Mouse (Mus musculus): ENCODE results near the gene Arhgap22.

Arhgap22 gene

DNA sequence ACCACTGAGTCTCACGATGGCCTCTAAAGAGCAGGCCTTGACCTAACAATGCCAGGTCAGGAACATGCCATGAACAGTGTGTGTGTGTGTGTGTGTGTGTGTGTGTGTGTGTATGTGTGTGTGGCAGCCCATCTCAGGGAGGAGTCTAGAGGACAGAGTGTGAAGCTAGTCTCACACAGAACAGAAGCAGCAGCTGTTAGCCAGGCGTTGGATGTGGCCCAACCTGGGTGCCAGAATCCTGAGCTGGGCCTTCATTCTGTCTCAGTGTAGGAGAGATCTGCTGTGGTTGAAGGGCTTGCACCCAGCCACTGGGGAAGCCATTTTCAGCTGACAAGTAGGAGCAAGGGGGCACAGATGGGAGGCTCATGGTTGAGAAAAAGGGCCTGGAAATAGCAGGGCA is 64.5 kb downstream of the Arhgap22 start:
- no peak for DNase-seq (ENCODE audit: low spot score in 2 of 2)

DNA sequence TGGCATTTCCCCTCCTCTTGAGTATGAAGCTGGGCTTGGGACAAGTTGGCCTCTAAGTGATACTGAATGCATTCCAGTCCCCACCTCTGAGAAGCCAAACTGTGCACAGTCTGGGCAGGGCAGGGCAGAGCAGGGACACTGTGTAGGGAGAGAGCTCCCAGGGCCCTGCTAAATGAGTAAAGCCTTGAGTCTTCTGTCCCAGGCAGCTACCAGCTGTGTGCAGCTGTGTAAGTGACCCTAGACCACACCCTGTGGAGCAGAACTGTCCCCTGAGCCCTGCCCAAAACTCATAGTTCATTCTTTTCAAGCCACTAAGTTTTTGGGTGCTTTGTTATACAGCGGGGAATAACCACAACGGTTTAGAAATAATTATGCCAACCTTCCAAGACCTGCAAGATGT is 67.1 kb downstream of the Arhgap22 start:
- no peak for DNase-seq (ENCODE audit: low spot score in 2 of 2)

DNA sequence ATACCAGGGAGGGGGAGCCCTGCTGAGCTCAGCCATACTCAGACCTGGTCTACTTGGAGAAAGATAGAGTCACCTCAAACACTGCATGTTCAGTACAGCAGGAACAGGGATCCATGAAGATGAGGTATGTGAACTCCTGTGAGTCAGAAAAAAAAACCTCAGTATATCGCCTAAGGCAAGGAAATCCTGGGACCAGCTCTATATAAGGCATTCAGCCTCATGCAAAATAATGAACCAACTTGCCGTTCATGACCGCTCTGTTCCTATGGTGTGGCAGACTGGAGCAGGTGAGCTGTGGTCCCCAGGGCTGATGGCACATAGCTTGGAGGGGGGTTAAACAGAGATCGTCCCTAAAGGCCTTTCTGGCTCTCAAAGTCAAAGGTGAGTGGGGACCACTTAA is 68.6 kb downstream of the Arhgap22 start:
- no peak for DNase-seq (ENCODE audit: low spot score in 2 of 2)

DNA sequence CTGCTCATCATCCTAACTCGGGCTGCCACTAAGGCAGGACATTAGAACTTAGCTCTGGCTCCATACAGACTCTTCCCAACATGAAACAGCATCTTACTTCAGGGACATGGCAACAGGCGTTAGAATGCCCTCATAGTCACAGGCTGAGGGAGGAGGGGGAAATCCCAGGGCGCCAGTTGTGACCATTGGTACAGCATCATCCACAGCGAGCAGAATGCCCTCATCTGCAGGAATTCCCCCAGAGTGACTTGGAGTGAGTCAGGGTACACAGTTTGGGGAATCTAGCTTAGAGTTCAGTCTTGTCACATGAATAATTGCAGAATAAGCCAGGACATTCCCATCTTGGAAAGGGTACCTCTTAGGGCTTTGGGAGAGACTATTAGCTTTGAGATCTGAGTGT is 74.1 kb downstream of the Arhgap22 start:
- no peak for DNase-seq (ENCODE audit: low spot score in 2 of 2)

DNA sequence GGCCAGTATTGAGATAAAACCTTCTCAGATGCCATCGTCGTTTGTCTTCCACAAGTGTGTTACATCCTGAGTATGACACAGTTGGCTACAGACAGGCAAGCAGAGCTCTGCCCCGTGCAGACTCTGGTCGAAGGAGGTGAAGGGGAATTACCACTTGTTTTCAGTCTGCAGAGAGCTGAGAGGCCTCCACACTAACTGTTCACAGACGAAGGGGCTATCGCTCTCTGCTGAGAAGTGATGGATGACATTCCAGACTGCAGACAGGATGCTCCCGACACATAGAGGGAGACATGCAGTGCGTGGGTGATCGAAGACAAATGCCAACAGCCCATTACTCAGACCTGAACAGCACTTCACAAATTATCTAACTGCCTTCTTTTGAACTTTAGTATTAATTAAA is 76.2 kb downstream of the Arhgap22 start:
- no peak for DNase-seq (ENCODE audit: low spot score in 2 of 2)

DNA sequence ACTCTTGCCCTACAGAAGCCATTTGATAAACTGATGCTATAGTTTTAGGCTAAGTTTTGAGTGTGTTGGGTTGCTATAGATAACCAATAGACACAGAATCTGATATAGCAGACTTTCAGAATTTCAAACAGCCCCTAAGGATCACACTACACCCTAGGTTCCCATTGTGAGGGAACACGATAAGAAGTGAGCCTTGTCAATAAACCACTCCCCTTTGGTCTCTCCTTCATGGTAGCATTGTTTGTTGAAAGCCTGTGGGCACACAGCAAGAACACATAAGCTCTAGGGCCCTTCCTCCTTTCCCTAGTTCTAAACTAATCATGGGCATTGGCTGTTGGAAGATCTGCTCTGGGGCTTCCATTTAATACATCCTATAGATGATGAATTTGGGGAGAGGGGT is 80.7 kb downstream of the Arhgap22 start:
- no peak for DNase-seq (ENCODE audit: low spot score in 2 of 2)

DNA sequence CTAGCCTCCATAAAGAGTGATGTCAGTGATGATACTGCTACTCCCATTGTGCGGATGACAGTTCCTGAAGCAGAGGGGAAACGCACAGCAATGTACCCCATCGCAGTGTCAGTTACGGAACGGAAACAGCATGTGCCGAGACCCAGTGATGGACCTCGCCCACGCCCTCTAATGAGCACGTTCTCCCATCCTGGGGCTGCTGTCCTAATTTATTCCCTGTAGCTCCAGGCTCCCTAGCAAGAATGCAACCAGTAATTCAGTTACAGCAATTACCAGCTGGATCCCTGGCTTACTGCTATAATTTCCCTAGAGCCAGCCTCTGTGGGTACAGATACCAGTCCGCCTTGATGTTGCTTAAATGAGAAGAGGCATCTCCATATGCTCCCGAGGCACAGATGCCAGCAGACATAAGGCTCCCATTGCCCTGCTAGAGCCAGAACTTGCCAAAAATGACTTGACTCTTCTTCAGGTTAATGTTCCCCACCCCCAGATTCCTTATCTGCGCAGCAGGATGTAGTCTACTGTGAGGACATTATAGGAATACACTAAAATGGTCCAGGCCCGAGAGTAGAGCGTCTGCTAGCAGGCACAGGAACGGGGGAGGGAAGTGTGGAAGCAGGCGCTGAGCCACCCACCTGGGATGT is 83.0 kb downstream of the Arhgap22 start:
- DNase-seq (ENCODE audit: low spot score in 2 of 2), result peak; percentile 79 to 85

DNA sequence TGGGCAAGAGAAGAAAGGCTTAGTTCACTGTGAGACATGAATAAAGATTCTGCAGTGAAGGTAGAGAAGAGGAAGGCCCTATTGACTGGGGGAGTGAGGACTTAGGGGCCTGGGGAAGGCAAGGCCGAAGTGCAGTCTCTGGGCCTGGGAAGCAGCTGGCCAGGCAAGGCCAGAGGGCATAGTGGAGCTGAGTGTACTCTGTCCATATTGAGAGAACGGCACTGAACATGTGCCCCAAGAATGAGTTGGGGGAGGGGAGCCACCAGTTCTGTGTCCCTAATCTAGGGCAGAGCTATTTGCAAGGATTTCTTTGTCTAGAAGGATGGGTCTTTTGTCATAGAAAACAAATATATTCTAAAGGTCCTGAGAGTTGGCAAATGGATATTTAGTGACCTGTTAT is 86.8 kb downstream of the Arhgap22 start:
- no peak for DNase-seq (ENCODE audit: low spot score in 2 of 2)

DNA sequence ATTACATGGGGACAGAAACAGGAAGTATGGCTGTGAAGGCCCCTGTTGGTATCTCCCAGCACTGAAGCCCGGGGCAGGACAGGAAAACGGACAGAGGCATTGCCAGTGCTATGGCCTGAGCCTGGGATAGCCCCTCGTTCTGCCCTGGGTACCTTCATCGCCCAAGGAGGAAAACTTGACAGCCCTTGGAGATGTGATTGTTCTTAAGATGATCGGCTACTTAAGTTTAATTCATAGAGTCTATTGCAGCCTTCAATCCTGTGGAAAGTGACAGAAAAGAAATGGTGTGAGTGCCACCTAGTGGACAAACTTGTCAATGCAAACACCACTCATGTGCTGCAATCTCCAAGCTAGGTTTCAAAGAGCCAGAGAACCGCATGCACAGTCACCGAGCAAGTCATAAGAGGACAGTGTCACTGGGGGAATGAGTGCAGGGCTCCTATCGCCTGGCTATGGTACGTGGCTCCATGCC is 89.6 kb downstream of the Arhgap22 start:
- peak; percentile 63 to 71 for DNase-seq (ENCODE audit: low spot score in 2 of 2)

DNA sequence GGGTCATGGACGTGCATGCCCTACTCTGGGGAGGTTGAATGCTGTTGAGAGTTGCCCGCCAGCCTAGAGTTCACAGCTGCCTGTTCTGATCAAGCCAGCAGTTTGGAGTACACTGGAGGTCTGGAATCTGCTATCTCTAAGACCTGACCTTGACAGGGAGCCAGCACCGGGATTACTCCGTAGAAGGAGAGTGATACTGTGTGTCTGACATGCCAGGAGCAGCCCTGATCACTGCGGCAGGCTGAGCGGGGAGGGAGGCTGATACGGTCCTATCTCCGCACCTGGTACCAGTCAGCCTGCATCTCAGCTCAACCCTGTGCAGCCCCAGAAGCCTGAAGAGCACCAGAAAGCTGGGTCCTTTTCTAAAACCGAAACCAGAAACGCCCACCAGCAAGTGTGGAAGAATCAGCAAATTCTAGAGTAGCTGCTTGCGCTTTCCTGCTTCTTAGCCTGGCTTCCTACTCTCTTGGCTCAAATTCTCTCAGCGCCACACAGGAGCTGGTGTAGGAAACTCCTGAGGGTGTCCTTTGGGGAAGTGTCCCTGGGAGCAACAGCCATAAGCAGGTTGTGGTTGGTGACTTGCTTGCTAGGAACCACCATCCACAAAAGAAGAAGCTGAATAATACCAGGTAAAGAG is 91.9 kb downstream of the Arhgap22 start:
- DNase-seq (ENCODE audit: low spot score in 2 of 2), result peak in 1 of 2 experiments; percentile 25

DNA sequence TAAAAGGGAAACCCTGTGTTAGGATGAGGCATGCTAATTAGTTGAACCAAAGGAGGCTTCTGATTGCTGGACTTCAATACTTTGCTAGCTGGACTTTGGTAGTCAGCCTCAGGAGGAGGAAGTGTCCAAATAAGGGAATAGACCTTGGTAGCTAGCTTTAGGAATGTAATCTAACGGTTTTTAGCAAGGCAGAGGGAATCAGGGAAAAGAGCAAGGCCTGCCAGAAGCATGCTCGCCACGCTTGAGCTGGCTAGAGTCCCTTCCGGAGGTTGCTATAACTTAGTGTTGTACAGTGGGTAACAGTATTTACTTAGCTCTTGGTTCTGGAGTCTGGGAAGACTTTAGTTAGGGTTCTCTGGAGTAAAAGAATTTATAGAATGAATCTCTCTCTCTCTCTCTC is 96.9 kb downstream of the Arhgap22 start:
- DNase-seq (ENCODE audit: low spot score in 2 of 2), result no peak

DNA sequence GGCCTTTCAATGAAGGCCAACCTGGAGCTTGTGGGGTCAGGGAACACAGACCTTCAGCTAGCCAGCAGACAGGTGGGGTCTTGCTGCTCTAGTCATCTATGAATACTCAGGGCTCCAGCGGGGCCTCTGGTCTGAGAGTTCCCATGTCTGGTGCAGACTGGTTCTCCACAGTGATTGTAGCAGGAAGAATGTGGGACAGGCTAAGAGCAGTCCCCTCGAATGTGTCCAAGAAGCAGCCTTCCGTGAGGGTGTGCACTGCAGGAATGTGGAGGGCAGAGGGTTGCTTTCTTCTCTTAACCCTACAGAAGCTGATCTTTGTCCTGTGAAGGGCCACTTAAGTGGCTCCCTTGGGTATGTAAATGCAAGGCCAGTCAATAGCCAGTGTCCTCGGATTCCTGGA is 98.5 kb downstream of the Arhgap22 start:
- no peak for DNase-seq (ENCODE audit: low spot score in 2 of 2)

DNA sequence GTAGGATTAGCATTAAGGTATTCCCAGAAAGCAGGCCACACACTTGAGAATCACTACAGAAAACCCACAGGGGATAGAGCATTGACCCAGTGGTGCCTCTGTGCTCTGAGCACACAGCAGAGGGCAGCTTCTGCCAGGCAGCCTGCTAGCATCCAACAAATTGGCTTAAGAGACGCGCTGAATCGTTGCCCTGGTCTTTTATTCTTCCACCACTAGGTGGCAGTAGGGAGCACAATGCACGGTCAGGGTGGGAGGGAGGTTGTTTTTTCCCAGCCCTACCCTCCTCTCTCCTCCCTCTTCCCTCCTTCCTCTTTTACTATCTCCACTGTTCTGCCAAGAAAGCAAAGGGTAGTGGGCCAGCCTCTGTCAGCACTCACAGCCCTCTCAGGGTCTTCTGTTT is 99.8 kb downstream of the Arhgap22 start:
- no peak for DNase-seq (ENCODE audit: low spot score in 2 of 2)

DNA sequence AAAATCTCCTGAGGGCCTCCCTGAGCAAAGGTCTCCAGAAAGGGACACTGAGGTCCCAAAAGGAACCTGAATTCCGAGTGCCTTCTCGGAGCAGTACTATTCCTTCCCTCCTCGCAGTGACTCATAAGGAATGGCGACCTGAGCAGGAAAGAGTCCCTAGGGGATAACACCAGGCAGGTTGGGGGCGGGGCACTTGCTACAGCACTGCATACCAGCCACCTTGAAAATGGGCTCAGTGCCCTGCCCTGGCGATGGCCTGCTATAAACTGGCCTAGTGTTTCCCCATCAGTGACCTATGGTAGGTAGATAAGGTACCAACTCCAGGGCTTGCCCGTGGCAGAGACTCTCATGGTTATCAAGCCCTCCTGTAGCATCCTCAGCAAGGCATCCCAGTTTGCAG is 100.3 kb downstream of the Arhgap22 start:
- no peak for DNase-seq (ENCODE audit: low spot score in 2 of 2)

DNA sequence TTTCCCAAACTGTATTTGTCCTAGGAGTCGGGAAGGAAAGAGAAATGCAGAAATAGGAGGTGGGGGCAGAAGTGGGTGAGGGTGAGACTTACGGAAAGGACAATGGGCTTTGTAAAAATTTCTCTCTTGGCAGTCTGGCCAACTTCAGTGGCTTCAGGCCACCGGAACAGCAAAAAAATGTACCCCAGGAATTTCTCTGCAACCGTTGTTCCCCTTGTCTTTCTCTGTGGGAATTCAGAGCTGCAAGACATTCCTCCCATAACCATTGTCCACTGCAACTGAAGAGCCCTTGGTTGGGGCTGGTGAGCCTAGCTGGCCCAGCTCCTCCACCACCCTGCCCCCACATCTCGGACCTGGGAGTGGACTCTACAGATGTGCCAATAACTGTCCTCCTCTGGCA is 101.3 kb downstream of the Arhgap22 start:
- DNase-seq (ENCODE audit: low spot score in 2 of 2), result no peak

DNA sequence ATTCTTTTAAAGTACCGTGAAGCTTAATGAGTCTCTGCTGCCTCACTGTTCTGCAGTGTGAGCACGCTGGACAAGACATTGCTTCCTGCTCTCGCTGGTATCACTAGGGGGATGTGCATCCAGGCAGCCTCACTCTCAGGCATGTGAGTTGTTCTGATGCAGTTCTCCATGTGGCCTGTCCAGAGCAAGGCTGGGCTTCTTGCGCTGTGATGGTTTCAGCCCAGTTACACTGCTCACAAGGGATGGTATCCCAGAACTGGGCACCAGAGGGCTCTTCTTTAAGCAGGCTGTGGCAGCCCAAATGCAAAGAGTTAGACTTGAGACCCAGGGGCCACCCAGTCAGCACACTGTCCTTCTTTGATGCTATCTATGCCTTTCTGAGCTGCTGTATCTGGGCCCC is 101.9 kb downstream of the Arhgap22 start:
- DNase-seq (ENCODE audit: low spot score in 2 of 2), result no peak

DNA sequence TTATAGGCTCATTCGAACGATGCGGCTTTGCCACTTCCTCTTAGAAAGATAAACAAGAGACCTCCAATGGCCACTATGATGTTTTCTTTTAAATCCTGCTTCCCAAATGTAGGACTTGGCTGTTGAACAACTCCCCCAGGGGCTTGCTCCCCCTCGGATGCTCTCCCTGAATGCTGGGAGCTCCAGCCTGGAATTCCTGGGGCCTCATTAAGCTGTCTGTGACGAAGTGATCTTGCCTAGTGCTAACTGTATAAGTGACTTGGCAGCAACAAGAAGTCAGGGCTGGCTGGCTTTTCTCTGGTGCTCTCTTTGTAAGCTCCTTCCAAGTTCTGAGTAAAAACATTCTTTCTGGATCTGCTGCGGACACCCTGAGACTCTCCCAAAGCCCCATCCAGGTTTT is 104.1 kb downstream of the Arhgap22 start:
- DNase-seq (ENCODE audit: low spot score in 2 of 2), result no peak

DNA sequence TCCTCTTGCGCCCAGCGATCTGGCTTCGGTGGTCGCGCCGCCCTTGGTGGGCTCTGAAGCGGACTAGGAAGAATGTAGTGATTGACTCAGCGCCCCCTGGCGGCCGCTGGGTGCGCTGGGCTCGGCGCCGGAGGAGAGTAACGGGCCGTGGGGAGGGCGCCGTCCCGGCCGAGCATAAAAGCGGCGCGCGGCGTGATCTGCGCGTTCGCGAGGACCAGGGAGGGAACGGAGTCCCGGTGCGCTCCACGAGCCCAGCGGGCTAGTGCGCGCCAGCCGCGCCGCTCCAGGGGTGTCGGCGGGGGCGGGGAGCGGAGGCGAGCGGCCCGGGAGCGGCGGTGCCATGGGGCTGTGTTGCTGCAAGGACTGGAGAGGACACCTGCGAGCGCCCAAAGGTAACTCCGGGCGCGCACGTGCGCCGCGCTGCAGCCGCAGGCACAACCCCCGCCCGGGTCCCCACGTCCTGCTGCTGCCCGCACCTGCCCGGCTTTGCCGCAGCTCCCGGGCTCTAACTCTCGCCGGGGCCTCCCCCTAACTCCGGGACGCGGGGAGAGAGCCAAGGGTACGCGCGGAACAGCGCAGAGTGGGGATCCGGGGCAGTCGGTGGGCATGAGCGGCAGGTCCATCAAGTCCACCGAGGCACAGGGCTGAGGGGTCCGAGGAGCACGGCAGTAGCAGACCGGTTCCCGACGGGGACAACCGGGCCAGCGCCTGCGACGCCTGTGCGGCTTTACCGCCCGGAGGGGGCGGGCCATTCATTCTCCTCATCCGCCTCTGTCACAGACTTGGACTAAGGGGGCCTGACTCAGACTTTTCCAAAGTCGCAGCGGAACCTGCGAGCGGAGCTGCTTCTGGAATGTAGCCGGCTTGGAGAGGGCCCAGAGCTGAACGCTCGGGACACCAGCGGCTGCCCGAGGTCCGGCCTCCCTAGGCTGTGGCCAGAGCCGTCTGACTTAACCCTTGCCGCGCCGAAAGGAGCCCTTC is 106.0 kb downstream of the Arhgap22 start:
- DNase-seq (ENCODE audit: low spot score in 2 of 2), result peak in 1 of 2 experiments; percentile 23

DNA sequence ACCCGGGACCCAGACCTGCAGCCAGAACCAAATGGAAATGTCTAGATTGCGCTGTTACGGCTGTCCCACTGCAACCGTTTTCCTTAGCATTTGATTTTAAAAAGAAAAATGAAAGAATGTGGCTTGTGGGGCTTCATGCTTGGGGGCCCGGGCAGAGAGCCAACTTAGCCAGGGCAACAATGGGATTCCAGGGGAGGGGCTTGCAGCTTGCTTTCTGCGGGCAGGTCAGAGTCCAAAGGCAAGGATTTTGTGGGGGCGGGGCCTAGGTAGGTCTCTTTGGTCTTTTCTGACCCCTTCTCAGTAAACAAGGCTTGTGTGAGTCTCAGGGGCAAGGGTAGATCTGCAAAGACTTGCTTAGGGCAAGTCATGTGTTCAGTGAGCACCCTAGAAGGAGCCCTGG is 107.0 kb downstream of the Arhgap22 start:
- no peak for DNase-seq (ENCODE audit: low spot score in 2 of 2)

DNA sequence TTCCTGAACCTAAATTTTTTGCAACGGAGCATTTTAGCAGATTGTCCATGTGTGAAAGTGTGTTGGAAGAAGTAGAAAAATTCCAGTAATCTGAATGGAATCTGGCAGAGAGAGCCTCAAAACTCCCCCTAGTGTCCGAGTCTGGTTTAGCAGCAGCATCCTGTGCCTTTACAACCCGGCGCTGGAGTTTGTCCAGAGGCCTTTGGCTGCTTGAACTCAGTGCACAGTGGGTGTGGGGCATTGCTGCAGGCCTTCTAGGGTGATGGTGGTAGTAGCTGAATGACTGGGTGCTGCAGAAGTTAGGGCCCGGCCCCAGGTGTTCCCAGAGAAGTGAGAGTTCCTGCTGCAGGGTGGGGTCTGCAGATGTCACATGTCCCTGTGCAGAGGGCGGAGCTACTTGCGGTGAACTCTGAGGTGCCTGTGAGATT is 108.8 kb downstream of the Arhgap22 start:
- peak in 1 of 2 experiments; percentile 28 for DNase-seq (ENCODE audit: low spot score in 2 of 2)

DNA sequence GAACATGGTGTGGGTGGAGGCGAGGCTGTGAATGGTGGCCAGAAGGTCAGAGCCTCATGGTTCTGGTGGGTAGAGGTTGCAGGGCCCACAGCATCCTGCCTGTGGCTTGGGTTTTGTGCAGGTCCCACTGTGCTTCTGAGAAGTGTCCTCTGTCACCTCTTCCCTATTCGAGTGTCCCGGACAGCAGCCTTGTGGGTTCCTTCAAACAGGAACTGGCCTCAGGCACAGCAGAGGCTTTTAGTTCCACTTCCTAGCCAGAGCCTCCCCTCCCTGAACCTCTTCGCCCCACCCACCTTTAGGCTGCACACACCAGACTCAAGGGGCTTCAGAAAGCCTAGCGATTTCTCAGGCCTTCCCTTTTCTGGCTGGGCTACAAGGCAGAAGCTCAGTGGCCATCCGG is 110.7 kb downstream of the Arhgap22 start:
- no peak for DNase-seq (ENCODE audit: low spot score in 2 of 2)

DNA sequence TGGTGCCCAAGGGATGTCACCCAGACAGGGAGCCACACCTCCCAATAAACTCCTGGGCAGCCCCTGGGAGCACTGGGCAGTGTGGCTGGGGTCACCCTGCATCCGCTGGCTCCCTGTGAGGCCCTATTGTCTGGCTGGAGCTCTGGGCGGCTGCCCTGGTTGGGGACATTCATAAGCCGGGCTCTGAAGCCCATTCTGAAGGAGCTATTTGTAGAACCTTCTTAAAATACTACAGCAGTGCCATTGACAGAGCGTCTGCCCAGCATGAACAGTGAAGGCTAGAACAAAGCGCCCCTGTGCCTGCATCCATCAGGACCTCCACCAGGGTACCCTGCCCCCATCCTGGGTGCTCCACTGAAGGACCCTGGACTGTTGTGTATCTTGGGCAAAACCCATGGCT is 114.5 kb downstream of the Arhgap22 start:
- DNase-seq (ENCODE audit: low spot score in 2 of 2), result peak in 1 of 2 experiments; percentile 14
